Mouse (Mus musculus): Measurements from ENCODE around the gene Cd6. TPM values are rescaled to one million over a fixed set of nuclear protein-coding genes. Genes with fewer than 3 reads are reported as not detected.

Cd6 gene
- polyA plus RNA-seq, 1 experiment from 2014 or later: not detected

DNA sequence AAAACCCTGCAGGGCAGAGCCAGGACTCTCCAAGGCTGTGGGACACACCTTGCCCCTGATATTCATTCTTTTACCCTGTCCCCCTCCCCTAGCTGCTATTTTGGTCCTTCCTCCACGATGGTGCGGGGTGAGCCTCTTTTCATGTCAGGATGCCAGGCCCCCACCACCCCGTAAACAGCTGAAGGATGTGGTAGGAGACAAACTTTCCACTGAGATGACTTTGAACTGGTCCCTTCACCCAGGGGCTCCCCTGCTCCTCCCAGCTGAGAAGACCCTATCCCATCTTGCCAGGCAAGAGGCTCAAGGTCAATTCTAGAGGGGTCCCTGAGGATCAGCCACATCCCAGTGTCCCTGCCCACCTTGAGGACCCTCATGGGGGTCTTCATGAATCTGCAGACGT, 42.5 kb downstream of the Cd6 start:
- ATAC-seq (ENCODE audit: low FRiP score): no peak

DNA sequence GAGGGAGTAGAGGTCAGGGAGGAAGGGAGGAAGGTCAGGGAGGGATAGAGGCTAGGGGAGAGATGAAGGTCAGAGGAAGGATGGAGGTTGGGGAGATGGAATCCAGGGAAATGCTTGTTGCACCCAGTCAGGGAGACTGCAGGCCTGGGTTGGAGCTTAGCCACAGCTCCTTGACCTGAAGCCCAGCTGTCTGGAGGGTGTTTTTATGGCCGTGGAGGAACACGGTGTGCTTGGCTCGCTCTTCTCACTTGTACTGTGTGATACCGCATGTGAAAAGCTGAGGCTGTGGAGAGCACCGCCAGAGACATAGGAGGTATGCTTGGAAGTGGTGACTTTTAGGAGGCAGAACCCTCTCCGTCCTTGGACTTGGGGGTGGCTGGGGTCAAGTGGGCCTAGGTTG, 43.1 kb downstream of the Cd6 start:
- no peak overlapping the region for H3K9ac ChIP-seq
- ATAC-seq (ENCODE audit: low FRiP score): no peak
- no peak overlapping the region for H3K4me3 ChIP-seq (replicated peaks)
- peaks cover 4% of the 10 kb centered on the region; the same call in 1 of the 2 replicates for H3K4me1 ChIP-seq
- no peaks in the 10 kb centered on the region for H3K36me3 ChIP-seq (replicated peaks)
- H3K27me3 ChIP-seq: no peaks in the 10 kb centered on the region
- no peaks in the 10 kb centered on the region for H3K9me3 ChIP-seq
- H3K4me2 ChIP-seq: no peak overlapping the region
- no peak overlapping the region for H3K27ac ChIP-seq
- WGBS: 90% methylated on average over 6 of the region's 6 CpGs

More for the DNA sequence above, 42.5 kb downstream of the Cd6 start:
- peaks cover 4% of the 10 kb centered on the region; the same call in 1 of the 2 replicates for H3K4me1 ChIP-seq
- no peak overlapping the region for H3K9ac ChIP-seq
- 78% methylated on average over 4 of the region's 4 CpGs for WGBS
- H3K9me3 ChIP-seq: no peaks in the 10 kb centered on the region
- H3K36me3 ChIP-seq (replicated peaks): no peaks in the 10 kb centered on the region
- H3K4me2 ChIP-seq: no peak overlapping the region
- no peaks in the 10 kb centered on the region for H3K27me3 ChIP-seq
- H3K27ac ChIP-seq: no peak overlapping the region
- H3K4me3 ChIP-seq (replicated peaks): no peak overlapping the region

DNA sequence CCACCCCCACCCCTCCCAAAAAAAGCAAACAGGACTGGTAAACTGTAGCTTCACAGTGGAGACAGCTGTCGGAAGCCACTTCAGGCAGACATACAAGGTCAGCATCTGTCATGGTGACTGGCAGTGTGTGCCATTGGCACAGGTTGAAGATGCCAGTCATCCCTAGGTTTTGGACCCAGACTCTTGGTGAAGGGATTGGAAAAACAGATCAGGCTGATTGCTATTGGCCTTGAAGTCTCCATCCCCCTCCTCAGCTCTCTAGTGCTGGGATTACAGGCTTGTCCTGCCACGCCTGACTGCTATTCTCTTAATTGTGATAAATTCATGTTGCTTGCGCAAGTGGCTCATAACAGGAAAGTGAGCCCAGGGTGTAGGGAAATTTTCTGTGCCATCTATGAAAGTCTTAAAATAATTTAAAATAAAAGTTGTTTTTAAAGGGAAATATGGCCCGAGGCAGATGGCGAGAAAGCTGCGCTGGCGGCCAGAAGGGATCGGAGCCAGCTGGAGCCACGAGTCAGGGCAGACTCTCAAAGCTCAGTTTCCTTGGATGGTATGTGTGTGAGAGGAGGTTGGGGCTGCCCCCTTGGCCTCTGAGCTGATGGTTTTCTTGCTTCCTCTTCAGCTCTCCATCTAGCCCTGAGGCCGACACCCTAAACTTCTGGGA, 44.9 kb downstream of the Cd6 start:
- H3K4me2 ChIP-seq: no peak overlapping the region
- H3K27ac ChIP-seq: no peak overlapping the region
- H3K27me3 ChIP-seq: no peaks in the 10 kb centered on the region
- H3K4me1 ChIP-seq: peaks cover 4% of the 10 kb centered on the region; the same call in 1 of the 2 replicates
- no peaks in the 10 kb centered on the region for H3K36me3 ChIP-seq (replicated peaks)
- no peak overlapping the region for H3K4me3 ChIP-seq (replicated peaks)
- H3K9ac ChIP-seq: no peak overlapping the region
- ATAC-seq (ENCODE audit: low FRiP score): no peak
- H3K9me3 ChIP-seq: no peaks in the 10 kb centered on the region
- WGBS: 81% methylated on average over 10 of the region's 10 CpGs

DNA sequence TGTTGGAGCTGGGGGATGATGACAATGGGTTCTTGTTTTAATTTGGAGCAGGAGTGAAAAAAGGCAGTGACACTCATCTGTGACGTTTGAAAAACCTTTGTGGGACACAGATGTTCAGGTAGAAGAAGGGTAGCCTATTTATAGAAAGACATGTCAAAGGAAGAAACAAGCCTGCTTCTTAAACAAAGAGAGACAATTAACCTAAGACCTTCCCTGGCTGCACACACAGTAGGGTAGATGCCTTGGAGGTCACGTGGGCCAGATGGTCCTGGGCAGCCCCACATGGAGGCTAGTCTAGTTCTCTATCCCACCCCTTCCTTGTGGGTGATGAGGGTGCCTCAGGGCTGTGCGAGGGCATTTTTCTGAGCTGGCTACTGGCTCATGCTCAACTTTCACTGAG, 45.8 kb downstream of the Cd6 start:
- H3K9ac ChIP-seq: no peak overlapping the region
- no peak overlapping the region for H3K27ac ChIP-seq
- no peaks in the 10 kb centered on the region for H3K27me3 ChIP-seq
- no peaks in the 10 kb centered on the region for H3K36me3 ChIP-seq (replicated peaks)
- 0 out of 2 replicates have a peak, but pooled peaks have one; percentile 55 for ATAC-seq (ENCODE audit: low FRiP score)
- no peak overlapping the region for H3K4me2 ChIP-seq
- H3K4me1 ChIP-seq: no peaks in the 10 kb centered on the region
- no peak overlapping the region for H3K4me3 ChIP-seq (replicated peaks)
- 20% methylated on average over 3 of the region's 3 CpGs for WGBS
- no peaks in the 10 kb centered on the region for H3K9me3 ChIP-seq

DNA sequence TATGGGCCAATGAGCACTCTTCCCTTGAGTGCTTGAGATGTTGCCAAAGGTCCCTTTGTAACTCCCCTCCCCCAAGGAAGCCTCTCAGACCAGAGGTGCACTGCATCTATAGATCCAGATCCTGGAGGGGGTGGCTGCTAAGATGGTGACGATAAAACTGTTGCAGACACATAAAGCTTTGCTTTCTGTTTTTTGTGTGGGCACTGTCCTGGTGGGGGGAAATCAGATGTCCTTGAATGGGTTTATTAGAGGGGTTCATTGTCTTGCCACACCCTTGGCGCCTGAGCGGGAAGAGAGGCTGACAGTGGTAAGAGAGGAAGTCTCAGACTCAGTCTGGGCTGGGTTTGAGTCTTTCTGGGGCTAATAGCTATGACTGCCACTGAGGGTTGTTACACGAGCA, 46.7 kb downstream of the Cd6 start:
- no peak for ATAC-seq (ENCODE audit: low FRiP score)

DNA sequence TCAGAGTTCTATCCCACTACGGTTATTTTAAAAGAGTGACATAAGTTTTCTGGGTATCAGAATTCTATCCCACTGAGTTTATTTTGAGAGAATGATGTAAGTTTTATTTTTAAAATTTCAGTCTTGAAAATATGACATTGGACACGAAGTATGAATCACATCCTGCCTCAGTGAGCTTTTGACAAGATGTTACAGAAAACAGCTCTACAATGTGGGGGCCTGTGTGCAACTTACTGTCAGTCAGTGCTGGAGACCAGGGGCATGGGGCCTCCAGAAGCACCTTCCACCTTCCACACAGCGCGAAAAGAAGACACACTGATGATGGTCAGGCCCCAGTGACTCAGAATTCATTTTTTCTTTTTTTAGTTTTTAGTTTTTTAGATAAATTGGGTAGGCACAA, 48.2 kb downstream of the Cd6 start:
- Histone ChIP-seq H3K9ac (no peak overlapping the region), H3K4me3 (replicated peaks) (no peak overlapping the region), H3K27me3 (no peaks in the 10 kb centered on the region), H3K9me3 (no peaks in the 10 kb centered on the region), H3K36me3 (replicated peaks) (no peaks in the 10 kb centered on the region), H3K4me1 (no peaks in the 10 kb centered on the region), H3K27ac (no peak overlapping the region), H3K4me2 (no peak overlapping the region)
- 77% methylated on average over 4 of the region's 4 CpGs for WGBS
- no peak for ATAC-seq (ENCODE audit: low FRiP score)

More for the DNA sequence above, 46.7 kb downstream of the Cd6 start:
- 79% methylated on average over 4 of the region's 4 CpGs for WGBS
- H3K4me2 ChIP-seq: no peak overlapping the region
- H3K27ac ChIP-seq: no peak overlapping the region
- H3K9me3 ChIP-seq: no peaks in the 10 kb centered on the region
- H3K36me3 ChIP-seq (replicated peaks): no peaks in the 10 kb centered on the region
- no peak overlapping the region for H3K9ac ChIP-seq
- no peaks in the 10 kb centered on the region for H3K27me3 ChIP-seq
- H3K4me3 ChIP-seq (replicated peaks): no peak overlapping the region
- no peaks in the 10 kb centered on the region for H3K4me1 ChIP-seq

DNA sequence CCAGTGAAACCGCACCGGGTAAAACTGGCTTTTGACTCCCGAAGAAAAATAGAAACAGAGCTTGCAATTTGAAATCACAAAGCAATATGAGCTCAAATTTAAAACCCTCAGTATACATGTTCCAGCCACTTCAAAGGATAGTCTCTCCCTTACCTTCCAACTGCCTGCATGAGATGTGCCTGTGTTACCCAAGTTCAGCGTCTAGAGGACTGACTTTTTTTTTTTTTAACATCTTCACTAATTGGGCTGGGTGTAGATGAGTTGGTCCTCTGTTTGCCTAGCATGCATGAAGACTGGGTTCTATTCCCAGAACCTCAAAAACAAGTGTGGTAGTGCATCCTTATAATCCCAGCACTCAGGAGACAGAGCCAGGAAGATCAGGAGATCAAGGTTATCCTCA, 53.0 kb downstream of the Cd6 start:
- Histone ChIP-seq H3K4me2 (no peak overlapping the region), H3K9me3 (no peaks in the 10 kb centered on the region), H3K4me3 (replicated peaks) (no peak overlapping the region), H3K9ac (no peak overlapping the region), H3K27me3 (no peaks in the 10 kb centered on the region), H3K36me3 (replicated peaks) (no peaks in the 10 kb centered on the region), H3K27ac (no peak overlapping the region), H3K4me1 (no peaks in the 10 kb centered on the region)
- 89% methylated on average over 4 of the region's 4 CpGs for WGBS
- no peak for ATAC-seq (ENCODE audit: low FRiP score)

DNA sequence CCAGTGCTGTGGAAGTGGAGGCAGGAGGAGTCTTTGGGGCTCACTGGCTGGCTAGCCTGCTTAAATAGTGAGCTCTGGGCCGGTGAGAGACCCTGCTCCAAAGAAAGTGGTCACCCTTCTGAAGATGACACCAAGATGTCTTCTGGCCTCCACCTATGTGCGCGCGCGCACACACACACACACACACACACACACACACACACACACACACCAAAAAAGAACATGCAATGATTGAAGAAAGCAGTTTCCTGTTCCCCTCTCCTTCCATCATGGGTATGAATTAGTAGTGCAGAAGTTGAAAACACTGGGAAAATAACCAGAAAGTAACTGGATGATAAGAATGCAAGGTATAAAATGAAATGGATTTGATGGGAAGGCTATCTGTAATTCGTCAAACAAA, 55.7 kb downstream of the Cd6 start:
- 92% methylated on average over 6 of the region's 6 CpGs for WGBS

DNA sequence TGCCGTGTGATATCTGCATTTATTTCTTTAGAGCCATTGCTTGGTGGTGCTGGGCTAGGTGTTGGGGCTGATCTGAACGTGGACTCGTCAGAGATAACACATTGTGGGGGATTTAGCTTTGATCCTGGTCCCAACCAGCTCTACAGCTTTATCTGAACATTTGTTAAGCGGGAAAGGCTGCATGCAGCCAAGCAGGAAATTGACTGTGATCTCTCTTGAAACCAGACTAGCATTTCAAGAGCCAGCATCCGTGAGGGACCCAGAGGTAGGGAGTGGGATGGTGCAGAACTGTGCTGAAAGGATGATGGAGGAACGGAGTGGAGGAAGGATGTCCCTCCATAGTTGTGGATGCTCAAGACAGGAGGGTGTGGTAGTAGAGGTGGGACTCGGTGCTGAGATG, 56.5 kb downstream of the Cd6 start:
- WGBS: 88% methylated on average over 7 of the region's 7 CpGs
- Histone ChIP-seq H3K36me3 (replicated peaks) (no peaks in the 10 kb centered on the region), H3K4me1 (no peaks in the 10 kb centered on the region), H3K4me3 (replicated peaks) (no peak overlapping the region), H3K27ac (no peak overlapping the region), H3K9ac (no peak overlapping the region), H3K9me3 (no peaks in the 10 kb centered on the region), H3K27me3 (no peaks in the 10 kb centered on the region), H3K4me2 (no peak overlapping the region)
- no peak for ATAC-seq (ENCODE audit: low FRiP score)

More for the DNA sequence above, 55.7 kb downstream of the Cd6 start:
- Histone ChIP-seq H3K27ac (no peak overlapping the region), H3K9me3 (no peaks in the 10 kb centered on the region), H3K9ac (no peak overlapping the region), H3K27me3 (no peaks in the 10 kb centered on the region), H3K4me2 (no peak overlapping the region), H3K4me1 (no peaks in the 10 kb centered on the region), H3K36me3 (replicated peaks) (no peaks in the 10 kb centered on the region), H3K4me3 (replicated peaks) (no peak overlapping the region)
- no peak for ATAC-seq (ENCODE audit: low FRiP score)

DNA sequence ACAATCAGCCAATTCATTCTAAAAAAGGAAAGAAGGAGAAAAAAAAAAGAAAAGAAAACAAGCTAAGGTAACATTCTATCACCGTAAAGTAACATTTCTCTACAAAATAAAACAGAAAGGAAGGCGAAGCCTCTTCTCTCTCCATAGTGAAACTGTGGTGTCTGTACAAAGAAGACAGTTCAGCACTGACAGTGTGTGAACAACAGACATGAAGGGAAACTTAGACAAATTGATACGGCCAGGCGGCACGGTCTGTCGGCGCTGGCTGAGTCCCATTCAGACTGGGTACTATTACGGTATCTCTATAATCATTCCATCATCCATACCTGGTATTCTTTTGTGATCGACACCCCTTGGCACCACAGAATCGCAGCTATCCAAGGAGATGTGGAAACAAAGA, 57.0 kb downstream of the Cd6 start:
- no peak for ATAC-seq (ENCODE audit: low FRiP score)
- Histone ChIP-seq H3K9me3 (no peaks in the 10 kb centered on the region), H3K4me2 (no peak overlapping the region), H3K27me3 (no peaks in the 10 kb centered on the region), H3K27ac (no peak overlapping the region), H3K4me3 (replicated peaks) (no peak overlapping the region), H3K36me3 (replicated peaks) (no peaks in the 10 kb centered on the region), H3K4me1 (no peaks in the 10 kb centered on the region), H3K9ac (no peak overlapping the region)
- 92% methylated on average over 10 of the region's 10 CpGs for WGBS

DNA sequence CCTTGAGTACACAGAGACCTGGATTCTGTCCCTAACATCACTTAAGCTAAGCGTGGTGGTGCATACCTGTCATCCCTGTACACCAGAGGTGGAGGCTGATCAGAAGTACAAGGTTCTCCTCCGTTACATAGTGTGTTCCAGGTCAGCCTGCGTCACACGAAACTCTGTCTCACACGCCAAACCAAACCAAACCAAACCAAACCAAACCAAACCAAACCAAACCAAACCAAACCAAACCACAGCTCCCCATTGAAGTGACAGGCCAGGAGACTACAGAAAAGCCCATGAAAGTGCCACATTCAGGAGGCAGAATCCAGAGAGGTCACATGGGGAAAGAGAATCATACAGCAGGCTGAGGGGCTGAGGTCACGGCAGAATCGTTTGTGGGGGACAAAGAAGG, 57.9 kb downstream of the Cd6 start:
- Histone ChIP-seq H3K4me3 (replicated peaks) (no peak overlapping the region), H3K27ac (no peak overlapping the region), H3K9ac (no peak overlapping the region), H3K4me2 (no peak overlapping the region), H3K9me3 (no peaks in the 10 kb centered on the region), H3K4me1 (no peaks in the 10 kb centered on the region), H3K36me3 (replicated peaks) (no peaks in the 10 kb centered on the region), H3K27me3 (no peaks in the 10 kb centered on the region)
- WGBS: 74% methylated on average over 7 of the region's 7 CpGs
- ATAC-seq (ENCODE audit: low FRiP score): no peak

DNA sequence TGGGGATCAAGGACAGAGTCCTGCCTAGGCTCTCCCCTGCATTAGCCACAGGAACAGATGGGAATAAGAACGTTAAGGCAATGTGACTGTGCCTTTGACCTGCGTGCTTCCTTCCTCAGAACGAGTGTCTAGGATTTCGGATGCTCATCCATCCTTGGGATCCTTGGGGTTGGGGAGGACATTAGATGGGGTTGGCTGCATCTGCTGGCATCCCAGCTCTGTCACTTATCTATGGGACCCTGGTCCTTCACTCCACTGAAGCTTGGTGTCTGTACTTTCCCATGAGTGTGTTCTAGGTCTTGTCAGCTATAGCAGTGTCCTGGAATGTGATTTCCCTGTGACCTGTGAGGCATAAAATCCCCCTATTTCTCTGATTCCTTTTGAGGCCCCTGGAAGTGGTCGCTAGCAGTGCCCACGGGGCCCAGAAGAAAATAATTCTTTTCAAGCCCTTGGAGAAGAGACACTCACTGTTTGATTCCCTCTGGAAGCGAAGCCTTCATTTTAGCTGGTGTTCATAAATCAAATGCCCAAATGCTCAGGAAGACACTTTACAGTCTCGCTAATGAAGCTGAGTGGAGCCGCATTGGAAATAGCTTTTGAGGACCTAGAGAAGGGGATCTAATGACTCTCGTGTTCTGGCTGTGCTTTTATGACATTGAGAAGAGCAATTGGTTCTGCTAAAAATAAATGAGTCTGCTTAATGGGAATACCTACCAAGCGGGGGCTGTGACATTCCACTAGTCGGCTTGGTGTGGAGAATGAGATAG, 60.2 kb downstream of the Cd6 start:
- H3K4me1 ChIP-seq: no peaks in the 10 kb centered on the region
- H3K9ac ChIP-seq: no peak overlapping the region
- WGBS: 72% methylated on average over 12 of the region's 12 CpGs
- no peaks in the 10 kb centered on the region for H3K9me3 ChIP-seq
- H3K27ac ChIP-seq: no peak overlapping the region
- no peaks in the 10 kb centered on the region for H3K36me3 ChIP-seq (replicated peaks)
- no peak for ATAC-seq (ENCODE audit: low FRiP score)
- H3K4me2 ChIP-seq: no peak overlapping the region
- H3K4me3 ChIP-seq (replicated peaks): no peak overlapping the region
- H3K27me3 ChIP-seq: no peaks in the 10 kb centered on the region
